8 mouse cellular contexts compared by ENCODE assay signal in the genomic region with DNA sequence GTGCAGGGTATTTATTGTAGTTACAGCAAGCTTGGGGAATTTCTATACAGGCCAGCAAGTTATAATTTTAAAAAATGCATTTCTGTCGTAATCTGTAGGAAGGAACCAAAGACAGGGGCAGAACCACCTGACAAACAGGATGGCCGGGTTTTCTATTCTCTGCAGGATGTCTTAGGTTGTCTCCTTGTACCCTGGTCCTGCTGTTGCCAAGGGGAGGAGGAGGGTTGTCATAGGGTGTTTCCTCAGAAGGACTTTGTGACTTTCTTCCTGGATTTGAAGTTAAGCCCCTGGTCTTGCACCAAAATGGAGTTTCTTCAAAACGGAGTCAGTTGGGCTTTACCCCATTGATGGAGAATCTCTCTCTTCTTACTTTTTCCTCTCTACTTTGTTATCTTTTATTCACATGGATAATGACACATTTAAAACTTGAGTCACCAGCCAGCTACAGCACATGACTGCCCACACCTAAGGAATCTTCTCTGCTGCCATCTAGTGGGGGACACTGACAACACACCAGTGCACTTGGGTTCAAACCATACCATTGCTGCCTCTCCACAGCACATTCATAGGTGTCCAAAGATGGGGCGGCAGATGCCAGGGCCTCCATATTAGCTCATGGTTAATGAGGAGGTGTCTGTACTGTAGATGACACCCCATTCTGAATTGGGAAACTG. TPM values are rescaled to one million over a fixed set of nuclear protein-coding genes. Genes with fewer than 3 reads are reported as not detected.
DNase-seq lines count a peak whose midpoint lies in the region; ATAC-seq and TF ChIP-seq lines count a peak whose summit lies in the region.

No protein-coding gene starts in this region.

- ATAC-seq in Patski, result peak; percentile 57
- peak; percentile 73; the same call in 1 of the 2 replicates for ATAC-seq in hindbrain, embryonic 16.5 days
- peak; percentile 98 for ATAC-seq in megakaryocyte progenitor cell, adult 5-6 weeks (replicated peaks; ENCODE audit: poor library complexity)

- 69% methylated on average over 4 of the region's 4 CpGs for WGBS in hindbrain, embryonic 16.5 days

- H3K4me1 ChIP-seq in hindbrain, embryonic 16.5 days (ENCODE audit: control insufficient read depth, insufficient read depth, low read depth, low read length), result no peaks in the 10 kb centered on the region

- no peak overlapping the region for H3K4me3 ChIP-seq in hindbrain, embryonic 16.5 days (ENCODE audit: low read length)

- in situ Hi-C loops in Patski (cut with MboI; ENCODE audit: low pct_unique_long_range_greater_than_20kb), result no loop called here

- DNase-seq in Patski (ENCODE audit: low read depth, low spot score), result peak; percentile 31
- peak; percentile 71 for DNase-seq in cerebellum, adult 9-11 months
- DNase-seq in frontal cortex, postnatal 36 days (ENCODE audit: low spot score in 2 of 2), result peak; percentile 77 to 84
- peak; percentile 67 to 79 for DNase-seq in layer of hippocampus, postnatal 36 days
- DNase-seq in right cerebral cortex, postnatal 10 days (ENCODE audit: low spot score in 2 of 2), result peak; percentile 65 to 79
- peak; percentile 33 for DNase-seq in urinary bladder, adult 2 months (ENCODE audit: low spot score)

- no peak overlapping the region for H3K27ac ChIP-seq in hindbrain, embryonic 16.5 days (ENCODE audit: low read depth, low read length)

- CTCF ChIA-PET in Patski (lab: Charles Lee), result interaction anchor here (0.7 to 2.2 kb wide), 10 partner anchors 9 to 161 kb away, joined by 3 to 15 read pairs (median 4); partner anchors contain the start of gene Acot2

- TF ChIP-seq CTCF in Patski (IDR thresholded peaks at IDR 0.05), result peak; percentile 79

- POLR2A ChIA-PET in Patski (lab: Charles Lee), result interaction anchor here (1.0 kb wide), 2 partner anchors 43 to 102 kb away, joined by 3 read pairs; partner anchors contain the start of gene Acot2

- H3K9ac ChIP-seq in hindbrain, embryonic 16.5 days (ENCODE audit: low read depth, low read length), result no peak overlapping the region

- H3K9me3 ChIP-seq in hindbrain, embryonic 16.5 days (ENCODE audit: control insufficient read depth, low read length), result no peaks in the 10 kb centered on the region

- no peaks in the 10 kb centered on the region for H3K36me3 ChIP-seq in hindbrain, embryonic 16.5 days (ENCODE audit: control insufficient read depth, insufficient read depth, low read length)

- no peaks in the 10 kb centered on the region for H3K27me3 ChIP-seq in Patski
- no peaks in the 10 kb centered on the region for H3K27me3 ChIP-seq in hindbrain, embryonic 16.5 days (replicated peaks; ENCODE audit: control insufficient read depth, insufficient read depth, low read length)

- no peak overlapping the region for H3K4me2 ChIP-seq in hindbrain, embryonic 16.5 days (ENCODE audit: low read length)

RNA-seq across cellular contexts. Expression of gene Acot4, which starts 7.4 kb away (rescaled TPM):
- 0.33 TPM for polyA plus RNA-seq in Patski (2021)
- 0.54 and 0.68 TPM in 2 replicates for polyA plus RNA-seq in hindbrain, embryonic 16.5 days (2015; fragmentation: Nextera tagmentation; extraction: Ambion mirVana)
- total RNA-seq in layer of hippocampus, postnatal 36 days (2021), result 1 to 10 TPM; 1.8 to 2.4 TPM
- total RNA-seq in megakaryocyte progenitor cell, adult 5-6 weeks (2015), result 0.07 TPM in 1 of 2 replicates, not detected in the other
- 0.03 TPM in 1 of 2 replicates, not detected in the other for total RNA-seq in megakaryocyte progenitor cell, adult 5-6 weeks (2017)
- polyA plus RNA-seq in urinary bladder, adult 2 months (2012; rRNA removed), result 0.72 and 0.74 TPM in 2 replicates

RNA-seq across cellular contexts. Expression of gene Gm49366, which starts 7.9 kb away (rescaled TPM):
- polyA plus RNA-seq in Patski (2021), result not detected
- polyA plus RNA-seq in hindbrain, embryonic 16.5 days (2015; fragmentation: Nextera tagmentation; extraction: Ambion mirVana), result not detected in 2 replicates
- 1 to 10 TPM in 1 of 2 experiments, not detected in 1; 1.3 TPM for total RNA-seq in layer of hippocampus, postnatal 36 days (2021)
- total RNA-seq in megakaryocyte progenitor cell, adult 5-6 weeks (2015), result not detected in 2 replicates
- total RNA-seq in megakaryocyte progenitor cell, adult 5-6 weeks (2017), result not detected in 2 replicates
- polyA plus RNA-seq in urinary bladder, adult 2 months (2012; rRNA removed), result not detected in 2 replicates

RNA-seq across cellular contexts. Expression of gene Acot3, which starts 21.1 kb away (rescaled TPM):
- 1.6 TPM for polyA plus RNA-seq in Patski (2021)
- polyA plus RNA-seq in hindbrain, embryonic 16.5 days (2015; fragmentation: Nextera tagmentation; extraction: Ambion mirVana), result 1.1 and 1.4 TPM in 2 replicates
- total RNA-seq in layer of hippocampus, postnatal 36 days (2021), result 1 to 10 TPM; 2.1 TPM
- not detected in 2 replicates for total RNA-seq in megakaryocyte progenitor cell, adult 5-6 weeks (2015)
- not detected in 2 replicates for total RNA-seq in megakaryocyte progenitor cell, adult 5-6 weeks (2017)
- not detected in 2 replicates for polyA plus RNA-seq in urinary bladder, adult 2 months (2012; rRNA removed)

RNA-seq across cellular contexts. Expression of gene Acot1, which starts 21.5 kb away (rescaled TPM):
- 35.0 TPM for polyA plus RNA-seq in Patski (2021)
- 98.1 and 112 TPM in 2 replicates for polyA plus RNA-seq in hindbrain, embryonic 16.5 days (2015; fragmentation: Nextera tagmentation; extraction: Ambion mirVana)
- total RNA-seq in layer of hippocampus, postnatal 36 days (2021), result 10 to 100 TPM; 23.1 to 25.4 TPM
- 10.8 and 14.6 TPM in 2 replicates for total RNA-seq in megakaryocyte progenitor cell, adult 5-6 weeks (2015)
- 11.8 and 13.6 TPM in 2 replicates for total RNA-seq in megakaryocyte progenitor cell, adult 5-6 weeks (2017)
- 32.9 and 36.7 TPM in 2 replicates for polyA plus RNA-seq in urinary bladder, adult 2 months (2012; rRNA removed)

RNA-seq across cellular contexts. Expression of gene Acot5, which starts 38.3 kb away (rescaled TPM):
- polyA plus RNA-seq in Patski (2021), result 1.1 TPM
- 0.63 and 0.66 TPM in 2 replicates for polyA plus RNA-seq in hindbrain, embryonic 16.5 days (2015; fragmentation: Nextera tagmentation; extraction: Ambion mirVana)
- total RNA-seq in layer of hippocampus, postnatal 36 days (2021), result 1 to 10 TPM; 7.9 to 9.1 TPM
- not detected in 2 replicates for total RNA-seq in megakaryocyte progenitor cell, adult 5-6 weeks (2015)
- total RNA-seq in megakaryocyte progenitor cell, adult 5-6 weeks (2017), result not detected in 2 replicates
- 0.06 and 0.15 TPM in 2 replicates for polyA plus RNA-seq in urinary bladder, adult 2 months (2012; rRNA removed)
